Mouse (Mus musculus) gastrocnemius, adult 2 months (tissue): Measurements from ENCODE around the gene Galnt17. TPM values are rescaled to one million over a fixed set of nuclear protein-coding genes. Genes with fewer than 3 reads are reported as not detected.

Source experiments
- DNase-seq: peaks from one replicate; pipeline ENCODE4 v3.0.0; 2022
- H3K27ac ChIP-seq: fragments of 200-600 bp; 2 replicates; pipeline ENCODE4 v1.8.1; 2022; ENCODE audit warnings: mild to moderate bottlenecking
- H3K4me3 ChIP-seq: fragments of 200-600 bp; 2 replicates; pipeline ENCODE4 v1.8.1; 2022; ENCODE audit warnings: mild to moderate bottlenecking, moderate library complexity
- CTCF ChIP-seq: fragments of 200-600 bp; IDR thresholded peaks from 2 replicates; pipeline ENCODE4 v1.8.1; 2022; ENCODE audit warnings: antibody characterized with exemption, mild to moderate bottlenecking, moderate library complexity
- intact Hi-C: fragments of 180-260 bp; cut with DNase I; formaldehyde crosslinking; loops from one replicate; pipeline ENCODE4 v1.15.1; 2025
- total RNA-seq, 2 experiments: library from RNA; stranded (reverse); gene quantifications; 2 replicates each; pipeline ENCODE4 v1.2.3; 2021

The Galnt17 gene
- total RNA-seq, 2 experiments from 2014 or later: 4.3 to 4.5 TPM

GRCm38 (mm10) chr5:131006524-131006923 lies 301.8 kb downstream of the Galnt17 start:
- no peak overlapping the region for H3K27ac ChIP-seq
- intact Hi-C loops: loop anchor here (5.0 to 10.0 kb wide), 3 partner anchors 61 to 301 kb away; partner anchors contain the start of gene Galnt17
- no peak for DNase-seq
- H3K4me3 ChIP-seq: no peak overlapping the region
- no peak for TF ChIP-seq CTCF

- no peak for TF ChIP-seq CTCF
- Histone ChIP-seq H3K27ac (no peak overlapping the region), H3K4me3 (no peak overlapping the region)
- intact Hi-C loops: loop anchor here (10.0 kb wide), 1 partner anchor 136 kb away; no protein-coding TSS in a partner anchor
- DNase-seq: no peak
Measured at GRCm38 (mm10) chr5:131000572-131000971, 307.7 kb downstream of the Galnt17 start.

GRCm38 (mm10) chr5:130979321-130979720 lies 329.0 kb downstream of the Galnt17 start:
- Histone ChIP-seq H3K27ac (no peak overlapping the region), H3K4me3 (no peak overlapping the region)
- intact Hi-C loops: no loop called here
- no peak for DNase-seq
- TF ChIP-seq CTCF: no peak

- intact Hi-C loops: no loop called here
- Histone ChIP-seq H3K4me3 (no peak overlapping the region), H3K27ac (no peak overlapping the region)
- peak; percentile 17 for DNase-seq
- no peak for TF ChIP-seq CTCF
Measured at GRCm38 (mm10) chr5:130978871-130979270, 329.4 kb downstream of the Galnt17 start.

GRCm38 (mm10) chr5:130977999-130978398 lies 330.3 kb downstream of the Galnt17 start:
- H3K27ac ChIP-seq: no peak overlapping the region
- H3K4me3 ChIP-seq: no peak overlapping the region
- DNase-seq: no peak
- peak; percentile 16; the same call in 1 of the 2 replicates for TF ChIP-seq CTCF
- intact Hi-C loops: no loop called here

- intact Hi-C loops: no loop called here
Measured at GRCm38 (mm10) chr5:130952361-130952760, 355.9 kb downstream of the Galnt17 start.

GRCm38 (mm10) chr5:130950894-130951400 lies 357.4 kb downstream of the Galnt17 start:
- DNase-seq: peak; percentile 38

More at GRCm38 (mm10) chr5:130952361-130952760, 355.9 kb downstream of the Galnt17 start:
- Histone ChIP-seq H3K27ac (no peak overlapping the region), H3K4me3 (no peak overlapping the region)
- no peak for DNase-seq
- no peak for TF ChIP-seq CTCF

GRCm38 (mm10) chr5:130950421-130950820 lies 357.9 kb downstream of the Galnt17 start:
- intact Hi-C loops: no loop called here
- TF ChIP-seq CTCF: no peak
- Histone ChIP-seq H3K27ac (peak overlapping the region; percentile 28; the same call in 1 of the 2 replicates), H3K4me3 (no peak overlapping the region)
- no peak for DNase-seq

More at GRCm38 (mm10) chr5:130950894-130951400, 357.4 kb downstream of the Galnt17 start:
- Histone ChIP-seq H3K27ac (peak overlapping the region; percentile 28; the same call in 1 of the 2 replicates), H3K4me3 (no peak overlapping the region)
- intact Hi-C loops: no loop called here
- peak; percentile 60 for TF ChIP-seq CTCF

GRCm38 (mm10) chr5:130949710-130950109 lies 358.6 kb downstream of the Galnt17 start:
- no peak overlapping the region for H3K27ac ChIP-seq
- intact Hi-C loops: no loop called here
- no peak overlapping the region for H3K4me3 ChIP-seq
- no peak for DNase-seq
- TF ChIP-seq CTCF: no peak

- Histone ChIP-seq H3K4me3 (no peak overlapping the region), H3K27ac (peak overlapping the region; percentile 71)
- peak; percentile 59 for DNase-seq
- intact Hi-C loops: no loop called here
- TF ChIP-seq CTCF: no peak
Measured at GRCm38 (mm10) chr5:130938911-130939608, 369.2 kb downstream of the Galnt17 start.

GRCm38 (mm10) chr5:130938274-130938741 lies 370.0 kb downstream of the Galnt17 start:
- intact Hi-C loops: no loop called here
- H3K4me3 ChIP-seq: no peak overlapping the region
- DNase-seq: peak; percentile 37
- H3K27ac ChIP-seq: peak overlapping the region; percentile 58
- TF ChIP-seq CTCF: no peak

GRCm38 (mm10) chr5:130930999-130931398 lies 377.3 kb downstream of the Galnt17 start:
- no peak for DNase-seq
- Histone ChIP-seq H3K27ac (no peak overlapping the region), H3K4me3 (no peak overlapping the region)
- intact Hi-C loops: no loop called here
- no peak for TF ChIP-seq CTCF

GRCm38 (mm10) chr5:130927794-130928149 lies 380.5 kb downstream of the Galnt17 start:
- Histone ChIP-seq H3K27ac (no peak overlapping the region), H3K4me3 (no peak overlapping the region)
- DNase-seq: no peak
- no peak for TF ChIP-seq CTCF
- intact Hi-C loops: no loop called here
